Mouse (Mus musculus): ENCODE measurements around the gene Lrp6.

- TF ChIP-seq CTCF (conservative IDR thresholded peaks at IDR 0.05; ENCODE audit: insufficient read depth, insufficient read length, low read depth, low read length) (no peak), POLR2A (IDR thresholded peaks at IDR 0.05; ENCODE audit: low read depth, low read length) (no peak)
Observed at GRCm38 (mm10) chr6:134531950-134532349, 34.8 kb downstream of the Lrp6 start.

All from kidney, adult 2 months (tissue).